Mouse (Mus musculus) MEL (cell line): ENCODE measurements around the gene Gdpd3. TPM values are rescaled to one million over a fixed set of nuclear protein-coding genes. Genes with fewer than 3 reads are reported as not detected.
A peak's percentile ranks its signal among the peaks of the same experiment; 100 is the strongest.

ENCODE experiments used
- DNase-seq: peaks from one replicate; pipeline ENCODE4 v3.0.0; 2011; ENCODE audit warnings: low read depth, low spot score
- H3K27ac ChIP-seq: 2 replicates; pipeline ENCODE4 v1.5.1; 2012; ENCODE audit warnings: low read depth, mild to moderate bottlenecking, control low read depth, low read length, moderate library complexity; ENCODE audit not compliant: control insufficient read depth
- H3K27me3 ChIP-seq, 2 experiments: fragments of 150-350 bp in 1 of 2; sonication (generic) in 1 of 2; 2 replicates each; pipeline ENCODE4 v1.6.1; 2012; ENCODE audit warnings: low read length in 2 of 2, mild to moderate bottlenecking in 2 of 2, improper control_type of control experiment in 1 of 2, moderate library complexity in 1 of 2; ENCODE audit not compliant: insufficient read depth in 2 of 2, control insufficient read depth in 1 of 2
- H3K36me3 ChIP-seq, 2 experiments: 2 replicates each; pipeline ENCODE4 v1.6.1; 2012 to 2014; ENCODE audit warnings: low read length in 2 of 2, improper control_type of control experiment in 1 of 2, inconsistent platforms in 1 of 2, mild to moderate bottlenecking in 1 of 2; ENCODE audit not compliant: insufficient read depth in 2 of 2, control insufficient read depth in 1 of 2
- H3K4me1 ChIP-seq, 2 experiments: fragments of 150-350 bp in 1 of 2; sonication (generic) in 1 of 2; 2 replicates each; pipeline ENCODE4 v1.6.1; 2012; ENCODE audit warnings: low read length in 2 of 2, improper control_type of control experiment in 1 of 2, mild to moderate bottlenecking in 1 of 2; ENCODE audit not compliant: insufficient read depth in 2 of 2, control insufficient read depth in 1 of 2
- H3K4me3 ChIP-seq, 2 experiments: fragments of 150-350 bp in 1 of 2; sonication (generic) in 1 of 2; 2 replicates each; pipeline ENCODE4 v1.5.1; 2012; ENCODE audit warnings: low read depth in 2 of 2, low read length in 2 of 2, mild to moderate bottlenecking in 2 of 2, moderate library complexity in 2 of 2, control low read depth in 1 of 2, improper control_type of control experiment in 1 of 2; ENCODE audit not compliant: control insufficient read depth in 1 of 2, insufficient read depth in 1 of 2
- H3K79me2 ChIP-seq: 2 replicates; pipeline ENCODE4 v1.6.1; 2012; ENCODE audit warnings: mild to moderate bottlenecking, low read length, moderate library complexity; ENCODE audit not compliant: control insufficient read depth, poor library complexity, insufficient read depth
- H3K9ac ChIP-seq: 2 replicates; pipeline ENCODE4 v1.6.1; 2012; ENCODE audit warnings: low read depth, mild to moderate bottlenecking, control low read depth, low read length, moderate library complexity; ENCODE audit not compliant: control insufficient read depth, poor library complexity, severe bottlenecking
- H3K9me3 ChIP-seq: fragments of 150-350 bp; sonication (generic); replicated peaks from 2 replicates; pipeline ENCODE4 v1.6.1; 2012; ENCODE audit warnings: mild to moderate bottlenecking, low read length, improper control_type of control experiment, moderate library complexity; ENCODE audit not compliant: insufficient read depth
- BHLHE40 ChIP-seq: IDR thresholded peaks from 2 replicates; pipeline ENCODE4 v1.6.1; 2012; ENCODE audit warnings: low read depth, mild to moderate bottlenecking, inconsistent platforms, low read length, improper control_type of control experiment, borderline replicate concordance
- CHD1 ChIP-seq: IDR thresholded peaks from 2 replicates; pipeline ENCODE4 v1.6.1; 2012; ENCODE audit warnings: low read depth, mild to moderate bottlenecking, inconsistent platforms, low read length, improper control_type of control experiment
- E2F4 ChIP-seq: IDR thresholded peaks from 2 replicates; pipeline ENCODE4 v1.6.1; 2011; ENCODE audit warnings: low read depth, low read length, improper control_type of control experiment, borderline replicate concordance
- ETS1 ChIP-seq: IDR thresholded peaks from 2 replicates; pipeline ENCODE4 v1.6.1; 2012; ENCODE audit warnings: low read depth, mild to moderate bottlenecking, inconsistent platforms, low read length, improper control_type of control experiment, moderate library complexity
- HCFC1 ChIP-seq: IDR thresholded peaks from 2 replicates; pipeline ENCODE4 v1.6.1; 2012; ENCODE audit warnings: low read depth, mild to moderate bottlenecking, inconsistent platforms, low read length, improper control_type of control experiment, moderate library complexity
- MAFK ChIP-seq: IDR thresholded peaks from 2 replicates; pipeline ENCODE4 v1.6.1; 2011; ENCODE audit warnings: low read depth, mild to moderate bottlenecking, low read length, improper control_type of control experiment, borderline replicate concordance
- MAX ChIP-seq: IDR thresholded peaks from 2 replicates; pipeline ENCODE4 v1.6.1; 2011; ENCODE audit warnings: low read length, improper control_type of control experiment
- MEF2A ChIP-seq: IDR thresholded peaks from 2 replicates; pipeline ENCODE4 v1.6.1; 2014; ENCODE audit warnings: low read depth, mild to moderate bottlenecking, inconsistent platforms, low read length, improper control_type of control experiment; ENCODE audit not compliant: poor library complexity, insufficient replicate concordance, severe bottlenecking; ENCODE audit errors: extremely low read depth
- MYB ChIP-seq: IDR thresholded peaks from 2 replicates; pipeline ENCODE4 v1.6.1; 2011; ENCODE audit warnings: mild to moderate bottlenecking, low read depth, low read length, improper control_type of control experiment
- NRF1 ChIP-seq: IDR thresholded peaks from 2 replicates; pipeline ENCODE4 v1.6.1; 2014; ENCODE audit warnings: low read depth, mild to moderate bottlenecking, inconsistent platforms, low read length, improper control_type of control experiment, moderate library complexity; ENCODE audit not compliant: poor library complexity, insufficient read depth, severe bottlenecking
- POLR2A ChIP-seq, 2 experiments: IDR thresholded peaks; 2 replicates each; pipeline ENCODE4 v1.6.1; 2011 to 2012; ENCODE audit warnings: low read length in 2 of 2, mild to moderate bottlenecking in 2 of 2, control low read depth in 1 of 2, improper control_type of control experiment in 1 of 2, low read depth in 1 of 2, moderate library complexity in 1 of 2; ENCODE audit not compliant: control insufficient read depth in 1 of 2, insufficient read depth in 1 of 2, poor library complexity in 1 of 2
- POLR2AphosphoS5 ChIP-seq: IDR thresholded peaks from 2 replicates; pipeline ENCODE4 v1.6.1; 2012; ENCODE audit warnings: low read depth, borderline replicate concordance, mild to moderate bottlenecking, inconsistent platforms, low read length, moderate library complexity, mixed read lengths
- RAD21 ChIP-seq: IDR thresholded peaks from 2 replicates; pipeline ENCODE4 v1.6.1; 2011; ENCODE audit warnings: mild to moderate bottlenecking, low read depth, low read length, improper control_type of control experiment
- SIN3A ChIP-seq: IDR thresholded peaks from 2 replicates; pipeline ENCODE4 v1.6.1; 2012; ENCODE audit warnings: low read length, improper control_type of control experiment, inconsistent platforms
- SMC3 ChIP-seq: IDR thresholded peaks from 2 replicates; pipeline ENCODE4 v1.6.1; 2011; ENCODE audit warnings: low read depth, low read length, improper control_type of control experiment
- TBP ChIP-seq: IDR thresholded peaks from 2 replicates; pipeline ENCODE4 v1.8.0; 2011; ENCODE audit warnings: low read depth, low read length, improper control_type of control experiment
- UBTF ChIP-seq: IDR thresholded peaks from 2 replicates; pipeline ENCODE4 v1.6.1; 2012; ENCODE audit warnings: low read depth, mild to moderate bottlenecking, inconsistent platforms, low read length, improper control_type of control experiment, moderate library complexity, borderline replicate concordance; ENCODE audit not compliant: insufficient read depth
- ZMIZ1 ChIP-seq: IDR thresholded peaks from 2 replicates; pipeline ENCODE4 v1.6.1; 2012; ENCODE audit warnings: low read depth, mild to moderate bottlenecking, inconsistent platforms, low read length, improper control_type of control experiment, moderate library complexity
- ZNF384 ChIP-seq: IDR thresholded peaks from 2 replicates; pipeline ENCODE4 v1.6.1; 2012; ENCODE audit warnings: low read depth, mild to moderate bottlenecking, inconsistent platforms, low read length, improper control_type of control experiment
- polyA plus RNA-seq, 2 experiments: library from polyadenylated mRNA; stranded (reverse) in 1 of 2; unstranded in 1 of 2; fragments of >175 nt in 1 of 2; fragments of >200 nt in 1 of 2; gene quantifications; 2 replicates each; pipeline versions ENCODE4 v1.2.1 to v1.2.4; 2012; ENCODE audit warnings: low replicate concordance in 2 of 2, low read depth in 1 of 2; ENCODE audit not compliant: insufficient read length in 2 of 2, insufficient read depth in 1 of 2, missing spikeins in 1 of 2
- total RNA-seq: library from RNA; depleted of rRNA; stranded (reverse); fragments of 300-350 nt; gene quantifications from 2 replicates; pipeline ENCODE4 v1.2.3, GENCODE M21; 2012

The Gdpd3 gene
- total and polyA plus RNA-seq, 3 experiments: 12.7 to 13.0 TPM; not detected in 1

DNA sequence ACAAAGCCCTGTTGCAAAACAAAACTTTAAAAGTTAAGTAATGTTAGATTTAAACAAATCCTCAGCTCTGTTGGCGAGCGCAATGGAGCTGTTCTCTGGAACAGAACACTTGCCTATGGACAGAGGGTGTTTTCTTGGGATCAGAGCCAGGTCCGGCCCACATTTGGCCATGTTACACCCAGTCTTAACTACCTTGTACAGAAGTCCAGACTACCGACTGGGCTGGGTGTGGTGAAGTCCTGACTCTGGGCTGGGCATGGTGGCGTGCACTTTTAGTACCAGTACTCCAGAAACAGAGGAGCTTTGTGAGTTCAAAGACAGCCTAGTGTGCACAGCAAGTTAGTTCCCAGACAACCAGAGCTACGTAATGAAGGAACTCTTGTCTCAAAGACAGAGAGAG, 40.8 kb downstream of the Gdpd3 start:
- Histone ChIP-seq H3K27me3 (no peaks in the 10 kb centered on the region), H3K27ac (no peak overlapping the region), H3K4me3 (no peak overlapping the region), H3K9me3 (no peaks in the 10 kb centered on the region), H3K4me1 (peaks cover 18 to 39% of the 10 kb centered on the region in 2 experiments), H3K79me2 (no peaks in the 10 kb centered on the region; the same call in 1 of the 2 replicates), H3K9ac (no peak overlapping the region), H3K36me3 (peaks cover 0 to 32% of the 10 kb centered on the region in 2 experiments; a peak in 2 of 4 replicates)
- TF ChIP-seq POLR2A (IDR thresholded peaks at IDR 0.05; ENCODE audit: control insufficient read depth in 1 of 2, insufficient read depth in 1 of 2, low read depth in 1 of 2, low read length in 2 of 2, poor library complexity in 1 of 2): no peak
- no peak for TF ChIP-seq MAX
- TF ChIP-seq RAD21: no peak
- TF ChIP-seq HCFC1: no peak
- no peak for TF ChIP-seq SMC3
- TF ChIP-seq MAFK: no peak
- no peak for TF ChIP-seq POLR2AphosphoS5
- TF ChIP-seq ETS1: no peak
- no peak for TF ChIP-seq UBTF
- no peak for TF ChIP-seq BHLHE40
- no peak for TF ChIP-seq ZNF384
- no peak for TF ChIP-seq NRF1
- TF ChIP-seq MYB: no peak
- no peak for TF ChIP-seq SIN3A
- DNase-seq: no peak

DNA sequence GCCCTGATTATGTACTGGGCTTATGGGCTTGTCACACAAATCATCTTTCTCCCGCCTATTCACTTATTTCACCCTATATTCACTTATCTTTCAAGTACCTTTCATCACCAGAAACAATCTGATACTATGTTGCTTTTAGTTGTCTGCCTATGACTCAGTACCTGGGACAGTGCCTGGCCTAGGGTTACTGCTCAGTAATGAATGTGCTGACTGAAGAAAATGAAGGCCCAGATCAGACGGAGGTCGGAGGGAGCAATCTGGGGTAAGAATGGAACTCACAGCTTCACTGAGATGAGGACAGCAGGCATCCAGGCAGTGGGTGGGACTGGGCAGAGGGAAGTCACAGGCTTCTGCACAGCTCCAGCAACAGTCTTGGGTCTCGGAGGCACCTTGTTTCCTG, 41.3 kb downstream of the Gdpd3 start:
- TF ChIP-seq CHD1: no peak
- TF ChIP-seq ZMIZ1: no peak
- no peak for TF ChIP-seq MEF2A
- TF ChIP-seq ZNF384: no peak
- peak; percentile 45; the same call in 1 of the 2 replicates for TF ChIP-seq SIN3A
- TF ChIP-seq SMC3: no peak
- no peak for TF ChIP-seq E2F4
- no peak for TF ChIP-seq ETS1
- TF ChIP-seq TBP: 0 out of 2 replicates have a peak, but pooled peaks have one; percentile 52

More for the DNA sequence above, 41.3 kb downstream of the Gdpd3 start:
- H3K9ac ChIP-seq: no peak overlapping the region
- 0 out of 2 replicates have a peak overlapping the region, but pooled peaks have one; percentile 6 for H3K27ac ChIP-seq
- peaks cover 0 to 28% of the 10 kb centered on the region in 2 experiments; a peak in 2 of 4 replicates for H3K36me3 ChIP-seq
- no peaks in the 10 kb centered on the region for H3K9me3 ChIP-seq
- no peaks in the 10 kb centered on the region for H3K27me3 ChIP-seq
- no peaks in the 10 kb centered on the region; the same call in 1 of the 2 replicates for H3K79me2 ChIP-seq
- peak; percentile 47 for DNase-seq
- H3K4me1 ChIP-seq: peaks cover 14 to 34% of the 10 kb centered on the region in 2 experiments
- no peak overlapping the region for H3K4me3 ChIP-seq
